Mouse (Mus musculus): ENCODE data around the gene Abl1.

DNA sequence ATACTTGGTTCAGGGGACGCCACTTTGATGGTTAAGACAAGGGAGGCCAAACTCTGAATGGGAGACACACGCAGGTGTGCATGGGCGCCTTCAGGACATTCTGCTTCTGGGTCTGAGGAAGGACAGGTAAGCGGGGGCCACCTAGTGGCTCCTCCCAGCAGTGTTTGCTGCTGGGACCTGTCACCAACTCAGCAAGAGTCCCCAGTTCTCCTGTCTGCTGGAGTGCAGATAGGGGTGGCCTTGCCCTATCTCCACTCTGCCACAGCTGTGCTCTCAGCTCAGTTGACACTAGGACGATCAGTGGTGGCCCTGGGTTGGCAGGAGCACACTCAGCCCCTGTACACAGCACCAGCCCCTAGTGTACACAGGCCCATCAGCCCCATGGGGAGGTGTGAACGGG is 159.7 kb downstream of the Abl1 start:
- no peak for TF ChIP-seq POLR2A (IDR thresholded peaks at IDR 0.05; ENCODE audit: insufficient read length, low read depth)
- no peak for TF ChIP-seq MAX (IDR thresholded peaks at IDR 0.05; ENCODE audit: low read depth)
- TF ChIP-seq REST (IDR thresholded peaks at IDR 0.05; ENCODE audit: insufficient read depth, insufficient read length), result no peak
- no peak for TF ChIP-seq MYOD1 (IDR thresholded peaks at IDR 0.05; ENCODE audit: control insufficient read depth in 1 of 3, insufficient read length in 2 of 3, low read depth in 2 of 3)
- TF ChIP-seq POLR2AphosphoS2 (IDR thresholded peaks at IDR 0.05; ENCODE audit: insufficient read length, low read depth), result no peak
